8 mouse cellular contexts compared by ENCODE assay signal in the genomic region with DNA sequence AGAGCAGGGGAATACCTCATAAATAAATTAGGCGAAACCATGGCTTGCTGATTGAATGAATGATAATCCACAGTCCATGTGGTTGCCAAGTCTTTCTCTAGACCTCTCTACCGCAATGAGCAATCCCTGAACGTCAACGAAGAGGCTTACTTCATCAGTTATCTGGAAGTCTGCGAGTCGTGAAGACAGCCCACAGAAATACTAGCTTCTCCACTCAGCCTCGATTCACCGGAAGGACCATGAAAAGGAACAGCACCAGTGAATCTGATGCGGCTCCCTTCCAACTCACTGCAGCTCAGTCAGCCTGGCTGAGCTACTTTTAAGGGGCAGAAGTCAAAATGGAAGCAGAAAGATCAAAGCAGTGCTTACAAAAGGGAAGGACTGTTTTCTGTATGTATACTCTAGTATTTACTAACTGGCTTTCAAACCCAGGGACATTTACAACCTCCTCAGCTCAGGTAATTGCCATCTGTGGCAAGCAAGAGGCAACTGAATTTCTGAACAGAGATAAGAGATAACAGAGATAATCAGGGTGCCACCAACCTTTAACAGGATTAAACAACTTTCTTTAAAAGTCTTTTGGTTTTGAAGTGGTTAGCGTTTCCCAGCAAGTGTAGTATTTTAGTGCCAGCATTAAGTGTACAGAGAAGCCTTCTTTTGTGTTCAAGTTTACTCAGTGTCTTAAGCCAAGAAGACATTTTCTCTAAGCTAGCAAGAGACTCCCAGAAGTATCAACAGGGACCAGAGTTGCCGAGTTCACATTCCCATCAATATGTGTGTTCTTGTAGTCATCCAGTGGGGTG. TPM values are rescaled to one million over a fixed set of nuclear protein-coding genes. Genes with fewer than 3 reads are reported as not detected.
DNase-seq lines count a peak whose midpoint lies in the region; ATAC-seq and TF ChIP-seq lines count a peak whose summit lies in the region.

No protein-coding gene starts in this region.

- H3K4me1 ChIP-seq in kidney, embryonic 14.5 days (ENCODE audit: control insufficient read depth, insufficient read depth, low read length), result peaks cover 20% of the 10 kb centered on the region; the same call in 1 of the 2 replicates
- H3K4me1 ChIP-seq in kidney, adult 2 months (ENCODE audit: control insufficient read depth, insufficient read depth, low read length), result peaks cover 10% of the 10 kb centered on the region
- H3K4me1 ChIP-seq in embryonic facial prominence, embryonic 13.5 days, result peaks cover 39% of the 10 kb centered on the region
- peaks cover 6% of the 10 kb centered on the region for H3K4me1 ChIP-seq in liver, embryonic 16.5 days (ENCODE audit: control insufficient read depth, low read depth, low read length)

- H3K4me2 ChIP-seq in kidney, embryonic 14.5 days (replicated peaks; ENCODE audit: low read depth, low read length), result peak overlapping the region; percentile 88
- H3K4me2 ChIP-seq in embryonic facial prominence, embryonic 13.5 days, result peak overlapping the region; percentile 69
- peak overlapping the region; percentile 86 for H3K4me2 ChIP-seq in liver, embryonic 16.5 days (ENCODE audit: low read depth, low read length)

- no peak for TF ChIP-seq CTCF in kidney, adult 2 months (conservative IDR thresholded peaks at IDR 0.05; ENCODE audit: insufficient read depth, insufficient read length, low read depth, low read length)

- 50% methylated on average over 11 of the region's 11 CpGs for WGBS in kidney, embryonic 14.5 days
- WGBS in kidney, adult 2 months, result 57% methylated on average over 11 of the region's 11 CpGs
- 66% methylated on average over 11 of the region's 11 CpGs for WGBS in embryonic facial prominence, embryonic 13.5 days
- WGBS in liver, embryonic 16.5 days (ENCODE audit: insufficient replicate concordance), result 31% methylated on average over 11 of the region's 11 CpGs

- ATAC-seq in kidney, embryonic 14.5 days (ENCODE audit: low FRiP score, low TSS enrichment), result no peak
- no peak for ATAC-seq in embryonic facial prominence, embryonic 13.5 days (ENCODE audit: insufficient number of reproducible peaks, insufficient read depth, low FRiP score, low TSS enrichment, low read depth)
- no peak for ATAC-seq in liver, embryonic 16.5 days (ENCODE audit: low read depth)

- no peak for DNase-seq in kidney, adult 2 months
- DNase-seq in CD4-positive, CD25-positive, alpha-beta regulatory T cell, adult 2 months (ENCODE audit: low read depth, low spot score), result peak; percentile 74
- no peak for DNase-seq in urinary bladder, postnatal 10 days (ENCODE audit: low spot score)
- DNase-seq in natural killer cell, adult 2 months (ENCODE audit: low spot score in 2 of 2), result no peak
- DNase-seq in gastrocnemius, adult 8-10 months (ENCODE audit: low spot score in 2 of 2), result no peak

- no peak for TF ChIP-seq POLR2A in kidney, adult 2 months (IDR thresholded peaks at IDR 0.05; ENCODE audit: low read depth, low read length)

- H3K36me3 ChIP-seq in kidney, embryonic 14.5 days (ENCODE audit: control insufficient read depth, insufficient read depth, low read length), result no peaks in the 10 kb centered on the region
- H3K36me3 ChIP-seq in kidney, adult 2 months (ENCODE audit: control insufficient read depth, insufficient read depth, low read length), result no peaks in the 10 kb centered on the region
- H3K36me3 ChIP-seq in embryonic facial prominence, embryonic 13.5 days, result peaks cover 6% of the 10 kb centered on the region; the same call in 1 of the 2 replicates
- no peaks in the 10 kb centered on the region for H3K36me3 ChIP-seq in liver, embryonic 16.5 days (ENCODE audit: control insufficient read depth, insufficient read depth)

- no peak overlapping the region for H3K27ac ChIP-seq in kidney, embryonic 14.5 days (ENCODE audit: low read depth, low read length)
- H3K27ac ChIP-seq in kidney, adult 2 months (ENCODE audit: insufficient read depth, low read depth, low read length), result no peak overlapping the region
- H3K27ac ChIP-seq in embryonic facial prominence, embryonic 13.5 days, result peak overlapping the region; percentile 11; the same call in 1 of the 2 replicates
- H3K27ac ChIP-seq in liver, embryonic 16.5 days (ENCODE audit: low read length), result no peak overlapping the region

- no peaks in the 10 kb centered on the region for H3K27me3 ChIP-seq in kidney, embryonic 14.5 days (ENCODE audit: control insufficient read depth, insufficient read depth, low read length)
- no peaks in the 10 kb centered on the region for H3K27me3 ChIP-seq in kidney, adult 2 months (replicated peaks; ENCODE audit: control insufficient read depth, insufficient read depth, low read length)
- 0 out of 2 replicates have a peak, but pooled peaks cover 6% of the 10 kb centered on the region for H3K27me3 ChIP-seq in embryonic facial prominence, embryonic 13.5 days
- H3K27me3 ChIP-seq in liver, embryonic 16.5 days (ENCODE audit: control insufficient read depth, insufficient read depth, low read depth, low read length), result peaks cover 13% of the 10 kb centered on the region

- no peaks in the 10 kb centered on the region for H3K9me3 ChIP-seq in kidney, embryonic 14.5 days (ENCODE audit: control insufficient read depth, low read length)
- H3K9me3 ChIP-seq in embryonic facial prominence, embryonic 13.5 days, result no peaks in the 10 kb centered on the region
- no peaks in the 10 kb centered on the region for H3K9me3 ChIP-seq in liver, embryonic 16.5 days (replicated peaks; ENCODE audit: control insufficient read depth, low read length)

- H3K4me3 ChIP-seq in kidney, embryonic 14.5 days (ENCODE audit: low read length), result peak overlapping the region; percentile 84; the same call in 1 of the 2 replicates
- H3K4me3 ChIP-seq in kidney, adult 2 months (ENCODE audit: insufficient read depth, low read depth, low read length), result no peak overlapping the region
- H3K4me3 ChIP-seq in embryonic facial prominence, embryonic 13.5 days, result peak overlapping the region; percentile 86
- 0 out of 2 replicates have a peak overlapping the region, but pooled peaks have one; percentile 4 for H3K4me3 ChIP-seq in liver, embryonic 16.5 days (ENCODE audit: low read depth, low read length)

- no peak overlapping the region for H3K9ac ChIP-seq in kidney, embryonic 14.5 days (ENCODE audit: low read depth, low read length)
- peak overlapping the region; percentile 32; the same call in 1 of the 2 replicates for H3K9ac ChIP-seq in embryonic facial prominence, embryonic 13.5 days
- H3K9ac ChIP-seq in liver, embryonic 16.5 days (ENCODE audit: low read depth, low read length), result no peak overlapping the region

RNA-seq across cellular contexts. Expression of gene Nfkb1, which starts 2.2 kb away (rescaled TPM):
- 19.7 and 25.1 TPM in 2 replicates for polyA plus RNA-seq in kidney, embryonic 14.5 days (2014; fragmentation: Nextera tagmentation; extraction: Ambion mirVana)
- 43.1 and 46.0 TPM in 2 replicates for polyA plus RNA-seq in kidney, adult 2 months (2012; rRNA removed)
- 20.4 and 25.2 TPM in 2 replicates for polyA plus RNA-seq in embryonic facial prominence, embryonic 13.5 days (2015; fragmentation: Nextera tagmentation; extraction: Ambion mirVana)
- polyA plus RNA-seq in liver, embryonic 16.5 days (2015; fragmentation: Nextera tagmentation; extraction: Ambion mirVana), result 9.6 and 10.7 TPM in 2 replicates
- total RNA-seq in gastrocnemius, adult 8-10 months (2022), result 10 to 100 TPM; 17.2 to 21.6 (median 19.0) TPM
